Mouse (Mus musculus) heart, embryonic 16.5 days (tissue): ENCODE results near the gene Cnga2. TPM values are rescaled to one million over a fixed set of nuclear protein-coding genes. Genes with fewer than 3 reads are reported as not detected.
"Not testable (repeated sequence)": the region's sequence is repeated elsewhere in the genome, so short reads cannot be mapped to it uniquely, and the experiment has no call there.

Experiments used
- ATAC-seq: fragments of 200-750 bp; cut with Nextera tagmentation; replicated peaks from 2 replicates; pipeline ENCODE4 v1.8.0; 2017; ENCODE audit warnings: moderate number of reproducible peaks; ENCODE audit not compliant: insufficient read depth, low FRiP score; ENCODE audit errors: extremely low read depth
- H3K27ac ChIP-seq: fragments of 300-500 bp; sonication (generic); 2 replicates; pipeline ENCODE4 v1.5.1; 2014; ENCODE audit warnings: mild to moderate bottlenecking, low read length, control low read depth, moderate library complexity
- H3K27me3 ChIP-seq: fragments of 300-500 bp; sonication (generic); 2 replicates; pipeline ENCODE4 v1.6.1; 2014; ENCODE audit warnings: low read length, mixed read lengths; ENCODE audit not compliant: control insufficient read depth, insufficient read depth
- H3K36me3 ChIP-seq: fragments of 300-500 bp; sonication (generic); 2 replicates; pipeline ENCODE4 v1.6.1; 2014; ENCODE audit not compliant: control insufficient read depth, insufficient read depth
- H3K4me1 ChIP-seq: fragments of 300-500 bp; sonication (generic); 2 replicates; pipeline ENCODE4 v1.6.1; 2014; ENCODE audit warnings: low read length, mixed read lengths; ENCODE audit not compliant: control insufficient read depth, insufficient read depth
- H3K4me2 ChIP-seq: fragments of 300-500 bp; sonication (generic); 2 replicates; pipeline ENCODE4 v1.6.1; 2014; ENCODE audit warnings: low read depth, mild to moderate bottlenecking, control low read depth, low read length
- H3K4me3 ChIP-seq: fragments of 300-500 bp; sonication (generic); 2 replicates; pipeline ENCODE4 v1.5.1; 2014; ENCODE audit warnings: mild to moderate bottlenecking, control low read depth, low read length
- H3K9ac ChIP-seq: fragments of 300-500 bp; sonication (generic); 2 replicates; pipeline ENCODE4 v1.6.1; 2014; ENCODE audit warnings: low read length, control low read depth
- H3K9me3 ChIP-seq: fragments of 300-500 bp; sonication (generic); replicated peaks from 2 replicates; pipeline ENCODE4 v1.6.1; 2016; ENCODE audit warnings: low read length; ENCODE audit not compliant: control insufficient read depth
- WGBS: fragments of 180-500 bp; shearing (Covaris S2); extraction: QIAGEN DNeasy Blood & Tissue Kit; methylation state at CpG from one replicate; pipeline ENCODE4 v1.1.7; 2014; 5-methylcytosine and 5-hydroxymethylcytosine counted together
- polyA plus RNA-seq: library from polyadenylated mRNA; unstranded; fragments of >200 nt; fragmentation: Nextera tagmentation; extraction: Ambion mirVana; gene quantifications from 2 replicates; pipeline ENCODE4 v1.2.1, GENCODE M21; 2015

Gene Cnga2
- polyA plus RNA-seq, 1 experiment from 2014 or later: 0.21 TPM

- H3K9me3 ChIP-seq, ATAC-seq: not testable (repeated sequence)
Observed at GRCm38 (mm10) chrX:71977681-71978080, 14.0 kb upstream of the Cnga2 start.

DNA sequence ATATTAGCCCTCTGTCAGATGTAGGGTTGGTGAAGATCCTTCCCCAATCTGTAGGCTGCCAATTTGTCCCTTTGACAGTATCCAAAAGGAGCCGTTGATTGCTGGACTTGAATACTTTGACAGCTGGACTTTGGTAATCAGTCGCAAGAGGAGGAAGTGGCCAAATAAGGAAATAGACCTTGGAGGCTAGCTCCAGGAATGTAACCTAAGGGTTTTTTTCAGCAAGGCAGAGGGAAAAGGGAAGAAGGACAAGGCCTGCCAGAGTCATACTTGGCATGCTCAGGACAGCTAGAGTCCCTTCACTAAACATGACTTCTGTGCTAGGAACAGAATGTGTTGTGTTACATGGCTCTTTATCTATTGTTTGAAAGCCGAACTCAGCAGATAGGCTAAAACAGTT, 11.2 kb upstream of the Cnga2 start:
- Histone ChIP-seq H3K36me3 (no peaks in the 10 kb centered on the region), H3K4me2 (no peak overlapping the region), H3K4me3 (no peak overlapping the region), H3K27ac (peak overlapping the region; percentile 57; the same call in 1 of the 2 replicates), H3K27me3 (no peaks in the 10 kb centered on the region), H3K9ac (no peak overlapping the region), H3K4me1 (no peaks in the 10 kb centered on the region), H3K9me3 (no peaks in the 10 kb centered on the region)
- ATAC-seq: no peak
- 29% methylated on average over 3 of the region's 3 CpGs for WGBS

More at GRCm38 (mm10) chrX:71977681-71978080, 14.0 kb upstream of the Cnga2 start:
- H3K9ac ChIP-seq, H3K27me3 ChIP-seq, H3K4me2 ChIP-seq, H3K27ac ChIP-seq, H3K4me3 ChIP-seq, H3K4me1 ChIP-seq, H3K36me3 ChIP-seq: not testable (repeated sequence)

DNA sequence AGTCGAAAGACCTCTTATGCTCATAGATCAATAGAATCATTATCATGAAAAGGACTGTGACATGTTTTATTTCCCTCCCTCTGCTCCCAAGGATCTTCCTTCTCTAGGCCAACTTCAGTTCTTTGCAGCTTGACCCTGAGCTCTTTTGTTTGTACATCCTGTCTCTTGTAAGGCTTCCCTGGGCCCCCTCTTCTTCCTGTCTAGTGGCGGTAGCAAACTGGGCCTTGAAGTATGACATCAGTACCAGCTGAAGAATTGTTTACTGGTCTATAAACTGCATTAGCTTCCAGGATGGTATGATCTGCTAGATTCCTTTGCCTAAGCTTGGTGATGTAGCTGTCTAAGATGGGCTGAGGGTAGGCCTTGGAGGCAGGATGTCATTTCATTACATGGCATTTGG, 10.3 kb upstream of the Cnga2 start:
- Histone ChIP-seq H3K27ac (peak overlapping the region; percentile 46; the same call in 1 of the 2 replicates), H3K9ac (no peak overlapping the region), H3K4me3 (no peak overlapping the region), H3K9me3 (no peaks in the 10 kb centered on the region), H3K36me3 (no peaks in the 10 kb centered on the region), H3K4me1 (no peaks in the 10 kb centered on the region), H3K27me3 (no peaks in the 10 kb centered on the region), H3K4me2 (no peak overlapping the region)
- 66% methylated on average over 2 of the region's 2 CpGs for WGBS
- no peak for ATAC-seq

DNA sequence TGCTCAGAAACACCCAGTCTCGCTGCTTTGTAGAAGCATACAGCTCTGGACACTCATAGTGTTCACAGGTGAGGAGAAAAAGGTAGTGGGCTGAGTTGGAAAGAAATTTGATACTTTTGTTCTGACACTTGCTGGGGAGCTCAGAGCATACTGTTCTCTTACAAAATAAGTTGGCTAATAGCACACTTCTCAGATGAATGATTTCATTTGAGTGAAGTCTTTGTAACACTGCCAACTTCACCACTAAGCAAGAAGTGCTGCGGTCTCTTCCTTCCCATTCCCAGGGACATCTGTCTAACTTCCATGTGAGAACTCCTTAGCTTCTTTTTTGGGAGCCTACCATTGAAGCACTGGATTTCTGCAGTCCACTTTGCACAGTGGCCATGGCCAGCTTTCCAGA, 8.4 kb upstream of the Cnga2 start:
- Histone ChIP-seq H3K9me3 (no peaks in the 10 kb centered on the region), H3K4me2 (no peak overlapping the region), H3K9ac (no peak overlapping the region), H3K27ac (no peak overlapping the region), H3K4me1 (no peaks in the 10 kb centered on the region), H3K27me3 (no peaks in the 10 kb centered on the region), H3K4me3 (no peak overlapping the region), H3K36me3 (no peaks in the 10 kb centered on the region)
- ATAC-seq: no peak
- WGBS: 55% methylated on average over 2 of the region's 2 CpGs

DNA sequence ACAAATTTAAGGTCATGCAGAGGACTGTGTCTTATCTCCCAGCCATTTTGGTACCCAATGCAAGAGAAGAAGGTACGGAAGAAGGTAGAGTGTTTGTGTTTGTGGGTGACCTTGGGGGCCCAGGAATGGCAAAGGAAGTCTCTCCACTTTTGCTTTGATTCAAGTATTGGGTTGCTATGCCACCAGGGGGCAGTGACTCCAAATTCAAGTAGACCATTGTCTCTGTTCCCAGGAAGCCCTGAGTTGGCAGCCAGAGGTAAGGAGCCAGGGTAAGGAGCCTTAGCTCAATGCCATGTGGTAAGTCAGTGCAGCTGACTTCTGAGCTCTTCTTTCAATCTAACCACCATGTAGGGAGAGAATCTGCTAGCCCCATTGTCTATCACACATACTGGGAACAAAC, 7.9 kb upstream of the Cnga2 start:
- no peaks in the 10 kb centered on the region for H3K27me3 ChIP-seq
- no peak overlapping the region for H3K4me3 ChIP-seq
- H3K27ac ChIP-seq: no peak overlapping the region; the same call in 1 of the 2 replicates
- ATAC-seq: no peak
- no peaks in the 10 kb centered on the region for H3K36me3 ChIP-seq
- H3K9ac ChIP-seq: no peak overlapping the region
- 63% methylated on average over 1 of the region's 1 CpGs for WGBS
- no peak overlapping the region for H3K4me2 ChIP-seq
- H3K9me3 ChIP-seq: no peaks in the 10 kb centered on the region
- no peaks in the 10 kb centered on the region for H3K4me1 ChIP-seq

- no peaks in the 10 kb centered on the region for H3K27me3 ChIP-seq
- no peak for ATAC-seq
- H3K9ac ChIP-seq: no peak overlapping the region
- H3K9me3 ChIP-seq: no peaks in the 10 kb centered on the region
- no peak overlapping the region for H3K27ac ChIP-seq
- H3K4me1 ChIP-seq: no peaks in the 10 kb centered on the region
- H3K36me3 ChIP-seq: no peaks in the 10 kb centered on the region
- WGBS: 54% methylated on average over 1 of the region's 1 CpGs
- H3K4me2 ChIP-seq: no peak overlapping the region
- H3K4me3 ChIP-seq: no peak overlapping the region
Observed at GRCm38 (mm10) chrX:71995972-71996371, 4.3 kb downstream of the Cnga2 start.

DNA sequence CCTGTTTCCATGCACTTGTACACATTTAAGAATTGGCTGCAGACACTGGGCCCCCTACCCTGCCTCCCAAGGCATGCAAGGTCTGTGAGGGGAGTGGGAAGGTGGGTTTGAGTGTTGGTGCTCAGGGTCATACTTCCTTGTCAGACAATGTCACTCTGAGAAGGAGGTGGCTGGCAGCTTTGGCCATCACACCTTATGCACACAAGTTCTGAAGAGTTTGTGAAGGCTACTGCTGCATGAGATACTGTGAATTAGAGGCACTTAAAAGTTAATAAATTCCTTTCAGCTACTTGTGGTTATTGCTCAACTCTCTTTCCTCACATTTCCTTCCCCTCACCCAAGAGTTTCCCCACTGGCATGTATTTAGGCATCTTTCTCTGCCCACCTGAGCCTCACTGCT, 18.3 kb downstream of the Cnga2 start:
- Histone ChIP-seq H3K4me2 (no peak overlapping the region), H3K4me3 (no peak overlapping the region), H3K9ac (no peak overlapping the region), H3K27ac (no peak overlapping the region), H3K36me3 (no peaks in the 10 kb centered on the region), H3K4me1 (0 out of 2 replicates have a peak, but pooled peaks cover 2% of the 10 kb centered on the region), H3K27me3 (no peaks in the 10 kb centered on the region), H3K9me3 (no peaks in the 10 kb centered on the region)
- ATAC-seq: no peak

- ATAC-seq: peak; percentile 76; the same call in 1 of the 2 replicates
- peak overlapping the region; percentile 52 for H3K27ac ChIP-seq
- H3K4me3 ChIP-seq: no peak overlapping the region
- no peaks in the 10 kb centered on the region for H3K27me3 ChIP-seq
- 0 out of 2 replicates have a peak, but pooled peaks cover 2% of the 10 kb centered on the region for H3K4me1 ChIP-seq
- H3K9ac ChIP-seq: no peak overlapping the region
- WGBS: 47% methylated on average over 9 of the region's 9 CpGs
- no peak overlapping the region for H3K4me2 ChIP-seq
- H3K9me3 ChIP-seq: no peaks in the 10 kb centered on the region
- H3K36me3 ChIP-seq: no peaks in the 10 kb centered on the region
Observed at GRCm38 (mm10) chrX:72012236-72012635, 20.6 kb downstream of the Cnga2 start.

DNA sequence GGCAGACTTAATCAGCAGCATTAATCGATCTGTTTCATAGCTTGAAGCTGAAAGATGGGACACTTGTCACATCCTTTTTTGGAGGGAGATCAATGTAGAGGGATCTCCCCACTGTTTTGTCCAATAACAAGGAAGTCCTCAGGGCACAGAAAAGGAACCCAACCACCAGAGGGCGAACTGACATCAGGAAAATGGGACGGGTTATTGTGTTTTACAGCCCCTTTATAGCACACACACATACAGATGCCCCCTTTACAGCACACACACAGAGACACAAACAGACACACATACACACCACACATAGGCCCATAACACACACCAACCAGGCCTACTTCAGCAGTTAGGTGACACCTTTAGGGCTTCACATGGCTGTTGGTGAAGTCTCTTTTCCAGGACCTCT, 21.2 kb downstream of the Cnga2 start:
- Histone ChIP-seq H3K9ac (no peak overlapping the region), H3K27me3 (no peaks in the 10 kb centered on the region), H3K4me2 (no peak overlapping the region), H3K27ac (peak overlapping the region; percentile 52; the same call in 1 of the 2 replicates), H3K4me3 (no peak overlapping the region), H3K9me3 (no peaks in the 10 kb centered on the region), H3K36me3 (no peaks in the 10 kb centered on the region), H3K4me1 (0 out of 2 replicates have a peak, but pooled peaks cover 2% of the 10 kb centered on the region)
- ATAC-seq: no peak
- WGBS: 21% methylated on average over 3 of the region's 3 CpGs

DNA sequence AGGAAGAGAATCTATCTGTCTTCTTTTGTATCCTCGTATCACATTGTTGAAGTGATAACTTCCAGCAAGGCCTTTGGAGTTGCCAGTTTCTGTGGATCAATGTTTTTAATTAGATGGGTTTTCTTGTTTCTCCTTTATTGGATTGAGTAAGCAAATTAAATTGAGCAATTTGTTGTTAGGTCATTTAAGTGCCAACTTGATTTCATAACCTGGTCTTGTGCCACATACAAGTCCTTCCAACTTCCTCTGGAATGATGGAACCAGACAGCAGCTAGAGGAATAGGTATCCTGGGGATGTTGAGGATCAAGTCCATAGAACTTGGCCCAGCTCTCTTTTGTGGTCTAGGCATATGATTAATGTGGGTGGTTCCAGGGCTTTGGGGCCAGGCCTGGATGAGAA, 30.6 kb downstream of the Cnga2 start:
- Histone ChIP-seq H3K4me1 (no peaks in the 10 kb centered on the region), H3K4me3 (no peak overlapping the region), H3K27me3 (no peaks in the 10 kb centered on the region), H3K36me3 (no peaks in the 10 kb centered on the region), H3K9ac (no peak overlapping the region), H3K27ac (no peak overlapping the region), H3K9me3 (no peaks in the 10 kb centered on the region), H3K4me2 (no peak overlapping the region)
- no peak for ATAC-seq
- WGBS: 70% methylated on average over 1 of the region's 1 CpGs
